Mouse (Mus musculus) left cerebral cortex, postnatal 14 days (tissue): ENCODE measurements around the gene Zfp54. TPM values are rescaled to one million over a fixed set of nuclear protein-coding genes. Genes with fewer than 3 reads are reported as not detected.

Experiments used
- total RNA-seq, 2 experiments: library from RNA; stranded (reverse); gene quantifications; 2 replicates each; pipeline ENCODE4 v1.2.3; 2021

Gene Zfp54
- total RNA-seq, 2 experiments from 2014 or later, result 0.59 to 0.63 TPM

Other genes with a start within 250 kb of the Zfp54 start
- not detected for gene Vmn1r234, start 197.1 kb upstream of the Zfp54 start, total RNA-seq
- gene Vmn1r235, start 166.8 kb upstream of the Zfp54 start, total RNA-seq, result not detected
- not detected for gene Vmn1r236, start 140.3 kb upstream of the Zfp54 start, total RNA-seq
- gene Vmn1r237, start 111.4 kb upstream of the Zfp54 start, total RNA-seq, result not detected
- under 1 TPM; 0.91 to 0.92 TPM for gene Zfp677, start 39.5 kb upstream of the Zfp54 start, total RNA-seq
- gene Zfp51, start 27.1 kb downstream of the Zfp54 start, total RNA-seq, result 1 to 10 TPM; 4.0 to 4.2 TPM
- gene Zfp53, start 65.8 kb downstream of the Zfp54 start, total RNA-seq, result 1 to 10 TPM; 3.3 to 3.8 TPM
- gene Zfp52, start 112.3 kb downstream of the Zfp54 start, total RNA-seq, result 1 to 10 TPM; 6.0 to 6.2 TPM
- gene Zfp948, start 143.8 kb downstream of the Zfp54 start, total RNA-seq, result 10 to 100 TPM; 12.3 to 14.1 TPM
- gene Zfp983, start 227.4 kb downstream of the Zfp54 start, total RNA-seq, result 10 to 100 TPM in 1 of 2 experiments, 1 to 10 TPM in 1; 8.8 to 11.2 TPM